Mouse (Mus musculus) ES-Bruce4 (cell line): ENCODE data around the gene Gm45623. TPM values are rescaled to one million over a fixed set of nuclear protein-coding genes. Genes with fewer than 3 reads are reported as not detected.

Experiments
- H3K27ac ChIP-seq: 2 replicates; pipeline ENCODE4 v1.5.1; 2012; ENCODE audit warnings: low read length, inconsistent platforms; ENCODE audit not compliant: insufficient read depth
- H3K27me3 ChIP-seq: 2 replicates; pipeline ENCODE4 v1.6.1; 2012; ENCODE audit warnings: mild to moderate bottlenecking, low read length, inconsistent platforms; ENCODE audit not compliant: control insufficient read depth, poor library complexity, insufficient read depth, severe bottlenecking
- H3K36me3 ChIP-seq: 2 replicates; pipeline ENCODE4 v1.6.1; 2012; ENCODE audit warnings: inconsistent platforms, mild to moderate bottlenecking, low read length, moderate library complexity; ENCODE audit not compliant: control insufficient read depth, poor library complexity, insufficient read depth, severe bottlenecking
- H3K4me1 ChIP-seq: one replicate; pipeline ENCODE4 v1.8.1; 2011; ENCODE audit warnings: low read length; ENCODE audit not compliant: control insufficient read depth, insufficient read depth
- H3K4me3 ChIP-seq: 2 replicates; pipeline ENCODE4 v1.5.1; 2011; ENCODE audit warnings: low read depth, mild to moderate bottlenecking, low read length
- H3K9ac ChIP-seq: 2 replicates; pipeline ENCODE4 v1.6.1; 2012; ENCODE audit warnings: low read depth, mild to moderate bottlenecking, inconsistent platforms; ENCODE audit not compliant: poor library complexity, severe bottlenecking
- H3K9me3 ChIP-seq: replicated peaks from 2 replicates; pipeline ENCODE4 v1.6.1; 2012; ENCODE audit warnings: mild to moderate bottlenecking, low read length, inconsistent platforms; ENCODE audit not compliant: control insufficient read depth, poor library complexity, insufficient read depth, severe bottlenecking
- CTCF ChIP-seq: IDR thresholded peaks from one replicate; pipeline ENCODE4 v1.8.1; 2011; ENCODE audit warnings: low read depth, low read length
- EP300 ChIP-seq: IDR thresholded peaks from 2 replicates; pipeline ENCODE4 v1.6.1; 2011; ENCODE audit warnings: low read depth, low read length; ENCODE audit not compliant: insufficient read depth
- POLR2A ChIP-seq: IDR thresholded peaks from one replicate; pipeline ENCODE4 v1.8.1; 2011; ENCODE audit warnings: low read length; ENCODE audit not compliant: insufficient read depth
- polyA plus RNA-seq: library from polyadenylated mRNA; stranded (reverse); fragments of >200 nt; gene quantifications from 2 replicates; pipeline ENCODE4 v1.2.4, GENCODE M21; 2011; ENCODE audit warnings: low read depth; ENCODE audit not compliant: missing spikeins, insufficient read depth, insufficient read length

Gm45623 gene
- polyA plus RNA-seq, 1 experiment, result not detected

GRCm38 (mm10) chr13:56735212-56735875 lies 18.3 kb downstream of the Gm45623 start:
- H3K4me3 ChIP-seq, result no peak overlapping the region
- H3K27ac ChIP-seq, result no peak overlapping the region
- TF ChIP-seq POLR2A (no peak), CTCF (peak; percentile 9)
- H3K4me1 ChIP-seq, result no peaks in the 10 kb centered on the region
- H3K9me3 ChIP-seq, result no peaks in the 10 kb centered on the region
- no peak overlapping the region for H3K9ac ChIP-seq
- peaks cover 2% of the 10 kb centered on the region; the same call in 1 of the 2 replicates for H3K36me3 ChIP-seq
- H3K27me3 ChIP-seq, result no peaks in the 10 kb centered on the region

- TF ChIP-seq EP300 (no peak), POLR2A (no peak), CTCF (no peak)
- no peak overlapping the region for H3K9ac ChIP-seq
- no peak overlapping the region for H3K27ac ChIP-seq
- no peaks in the 10 kb centered on the region for H3K27me3 ChIP-seq
- H3K36me3 ChIP-seq, result peaks cover 2% of the 10 kb centered on the region; the same call in 1 of the 2 replicates
- H3K4me3 ChIP-seq, result no peak overlapping the region
- H3K9me3 ChIP-seq, result no peaks in the 10 kb centered on the region
- no peaks in the 10 kb centered on the region for H3K4me1 ChIP-seq
These were observed 19.0 kb downstream of the Gm45623 start for GRCm38 (mm10) chr13:56734617-56735016.

GRCm38 (mm10) chr13:56729046-56729445 lies 24.6 kb downstream of the Gm45623 start:
- H3K9ac ChIP-seq, result no peak overlapping the region
- H3K4me3 ChIP-seq, result no peak overlapping the region
- H3K4me1 ChIP-seq, result no peaks in the 10 kb centered on the region
- H3K36me3 ChIP-seq, result peaks cover 7% of the 10 kb centered on the region
- H3K9me3 ChIP-seq, result no peaks in the 10 kb centered on the region
- H3K27me3 ChIP-seq, result no peaks in the 10 kb centered on the region
- H3K27ac ChIP-seq, result no peak overlapping the region
- TF ChIP-seq EP300, result no peak
- no peak for TF ChIP-seq CTCF
- TF ChIP-seq POLR2A, result no peak

- H3K4me1 ChIP-seq, result no peaks in the 10 kb centered on the region
- TF ChIP-seq CTCF, result no peak
- no peak for TF ChIP-seq EP300
- TF ChIP-seq POLR2A, result no peak
- H3K36me3 ChIP-seq, result peaks cover 7% of the 10 kb centered on the region
- H3K27ac ChIP-seq, result no peak overlapping the region
- H3K4me3 ChIP-seq, result no peak overlapping the region
- H3K9ac ChIP-seq, result no peak overlapping the region
- peaks cover under 1% of the 10 kb centered on the region; the same call in 1 of the 2 replicates for H3K9me3 ChIP-seq
- no peaks in the 10 kb centered on the region for H3K27me3 ChIP-seq
These were observed 27.1 kb downstream of the Gm45623 start for GRCm38 (mm10) chr13:56726551-56726950.

- no peaks in the 10 kb centered on the region for H3K36me3 ChIP-seq
- H3K9ac ChIP-seq, result no peak overlapping the region
- TF ChIP-seq EP300 (no peak), POLR2A (no peak), CTCF (no peak)
- no peaks in the 10 kb centered on the region for H3K4me1 ChIP-seq
- H3K27ac ChIP-seq, result no peak overlapping the region
- H3K27me3 ChIP-seq, result no peaks in the 10 kb centered on the region
- no peak overlapping the region for H3K4me3 ChIP-seq
- peaks cover 16% of the 10 kb centered on the region for H3K9me3 ChIP-seq
These were observed 41.4 kb downstream of the Gm45623 start for GRCm38 (mm10) chr13:56712221-56712620.

GRCm38 (mm10) chr13:56710620-56711019 lies 43.0 kb downstream of the Gm45623 start:
- no peaks in the 10 kb centered on the region for H3K4me1 ChIP-seq
- TF ChIP-seq POLR2A, result no peak
- no peaks in the 10 kb centered on the region for H3K36me3 ChIP-seq

More at GRCm38 (mm10) chr13:56710620-56711019, 43.0 kb downstream of the Gm45623 start:
- Histone ChIP-seq H3K9me3 (peaks cover 16% of the 10 kb centered on the region), H3K27ac (no peak overlapping the region), H3K27me3 (no peaks in the 10 kb centered on the region), H3K4me3 (no peak overlapping the region), H3K9ac (no peak overlapping the region)
